Mouse (Mus musculus) C2C12 (cell line): ENCODE results near the gene Nucks1. TPM values are rescaled to one million over a fixed set of nuclear protein-coding genes. Genes with fewer than 3 reads are reported as not detected.

Source experiments
- H3K27me3 ChIP-seq: one replicate; pipeline ENCODE4 v1.6.1; 2011; ENCODE audit not compliant: control insufficient read depth, insufficient read depth, insufficient read length
- H3K36me3 ChIP-seq: one replicate; pipeline ENCODE4 v1.6.1; 2011; ENCODE audit not compliant: control insufficient read depth, insufficient read depth
- H3K4me3 ChIP-seq: one replicate; pipeline ENCODE4 v1.5.1; 2011; ENCODE audit warnings: mild to moderate bottlenecking, control low read depth; ENCODE audit not compliant: poor library complexity, insufficient read depth, severe bottlenecking
- H3K79me2 ChIP-seq: one replicate; pipeline ENCODE4 v1.6.1; 2011; ENCODE audit not compliant: control insufficient read depth, insufficient read depth
- H3K79me3 ChIP-seq: one replicate; pipeline ENCODE4 v1.6.1; 2011; ENCODE audit warnings: low read depth, control low read depth
- H3ac ChIP-seq: one replicate; pipeline ENCODE3; 2011; ENCODE audit warnings: low read depth; ENCODE audit not compliant: control insufficient read depth, insufficient read length
- CEBPB ChIP-seq: IDR thresholded peaks from one replicate; pipeline ENCODE4 v1.6.1; 2011; ENCODE audit warnings: low read depth, mild to moderate bottlenecking, control low read depth, moderate library complexity
- CTCF ChIP-seq: IDR thresholded peaks from one replicate; pipeline ENCODE4 v1.5.1; 2011; ENCODE audit not compliant: control insufficient read depth, insufficient read depth, insufficient read length
- FOSL1 ChIP-seq: IDR thresholded peaks from one replicate; pipeline ENCODE4 v1.8.0; 2011; ENCODE audit warnings: mild to moderate bottlenecking, low read length; ENCODE audit not compliant: poor library complexity, insufficient read depth, severe bottlenecking
- MAX ChIP-seq: IDR thresholded peaks from one replicate; pipeline ENCODE4 v1.6.1; 2011; ENCODE audit warnings: mild to moderate bottlenecking, control low read depth
- MYOD1 ChIP-seq: IDR thresholded peaks from one replicate; pipeline ENCODE4 v1.6.1; 2011; ENCODE audit warnings: low read depth; ENCODE audit not compliant: control insufficient read depth, insufficient read length
- MYOG ChIP-seq: IDR thresholded peaks from one replicate; pipeline ENCODE4 v1.6.1; 2011; ENCODE audit not compliant: control insufficient read depth, insufficient read length; ENCODE audit errors: extremely low read depth
- USF1 ChIP-seq: IDR thresholded peaks from one replicate; pipeline ENCODE4 v1.6.1; 2011; ENCODE audit warnings: low read depth, mild to moderate bottlenecking, control low read depth, moderate library complexity
- polyA plus RNA-seq: library from polyadenylated mRNA; unstranded; fragments of >200 nt; fragmentation: generic; extraction: Trizol; gene quantifications from one replicate; pipeline ENCODE4 v1.2.1, GENCODE M21; 2012; ENCODE audit warnings: missing spikeins

The Nucks1 gene
- polyA plus RNA-seq, 1 experiment, result 36.2 TPM

- Histone ChIP-seq H3K79me2 (no peaks in the 10 kb centered on the region), H3K4me3 (no peak overlapping the region), H3K79me3 (no peaks in the 10 kb centered on the region), H3ac (no peak overlapping the region), H3K36me3 (no peaks in the 10 kb centered on the region), H3K27me3 (peaks cover 49% of the 10 kb centered on the region)
- TF ChIP-seq MAX (no peak), CTCF (no peak)
These were observed 55.5 kb downstream of the Nucks1 start for GRCm38 (mm10) chr1:131965818-131966217.

- Histone ChIP-seq H3K4me3 (no peak overlapping the region), H3K27me3 (peaks cover 51% of the 10 kb centered on the region), H3K36me3 (no peaks in the 10 kb centered on the region), H3K79me2 (no peaks in the 10 kb centered on the region), H3K79me3 (no peaks in the 10 kb centered on the region), H3ac (no peak overlapping the region)
- TF ChIP-seq MYOG (no peak), CTCF (no peak), USF1 (no peak), CEBPB (no peak), MAX (no peak), FOSL1 (no peak), MYOD1 (no peak)
These were observed 57.0 kb downstream of the Nucks1 start for GRCm38 (mm10) chr1:131967336-131967735.

GRCm38 (mm10) chr1:131968556-131968955 is 58.2 kb downstream of the Nucks1 start:
- H3K27me3 ChIP-seq, result peaks cover 49% of the 10 kb centered on the region
- TF ChIP-seq CTCF (no peak), USF1 (no peak), MYOD1 (no peak), FOSL1 (no peak), MYOG (no peak), MAX (no peak), CEBPB (no peak)
- no peak overlapping the region for H3ac ChIP-seq
- H3K4me3 ChIP-seq, result no peak overlapping the region
- H3K79me2 ChIP-seq, result no peaks in the 10 kb centered on the region
- H3K36me3 ChIP-seq, result no peaks in the 10 kb centered on the region
- H3K79me3 ChIP-seq, result no peaks in the 10 kb centered on the region

DNA sequence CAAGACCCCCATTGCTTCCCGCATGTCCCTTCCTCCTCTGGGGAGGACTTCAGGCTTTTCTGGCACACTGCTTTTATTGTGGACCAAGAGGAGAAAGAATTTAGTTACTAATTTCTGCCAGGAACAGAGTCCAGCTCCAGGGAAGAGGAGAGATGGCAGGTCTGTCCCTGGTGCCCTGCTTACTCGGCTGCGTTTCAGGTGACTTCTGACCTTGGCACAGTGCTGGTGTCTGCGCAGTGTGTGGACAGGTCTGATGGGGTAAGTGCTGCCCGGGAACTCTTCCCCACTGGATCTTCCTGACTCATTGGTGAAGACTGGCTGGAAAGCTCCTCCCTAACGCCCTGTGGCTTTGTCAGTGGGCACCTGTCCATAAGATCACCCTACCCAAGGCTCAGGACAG is 58.6 kb downstream of the Nucks1 start:
- TF ChIP-seq MAX (no peak), MYOG (no peak), CTCF (no peak), USF1 (no peak), MYOD1 (no peak), CEBPB (no peak), FOSL1 (no peak)
- Histone ChIP-seq H3K36me3 (no peaks in the 10 kb centered on the region), H3K4me3 (no peak overlapping the region), H3K79me2 (no peaks in the 10 kb centered on the region), H3K79me3 (no peaks in the 10 kb centered on the region), H3ac (no peak overlapping the region), H3K27me3 (peaks cover 49% of the 10 kb centered on the region)

GRCm38 (mm10) chr1:131969825-131970224 is 59.5 kb downstream of the Nucks1 start:
- Histone ChIP-seq H3K79me3 (no peaks in the 10 kb centered on the region), H3K36me3 (no peaks in the 10 kb centered on the region), H3K27me3 (peaks cover 47% of the 10 kb centered on the region), H3K4me3 (no peak overlapping the region), H3K79me2 (no peaks in the 10 kb centered on the region), H3ac (no peak overlapping the region)
- TF ChIP-seq CTCF (no peak), MYOG (no peak), CEBPB (no peak)

- TF ChIP-seq CEBPB (no peak), MAX (no peak), FOSL1 (no peak), USF1 (no peak), MYOD1 (no peak), MYOG (no peak), CTCF (no peak)
- Histone ChIP-seq H3K4me3 (no peak overlapping the region), H3K79me2 (no peaks in the 10 kb centered on the region), H3K79me3 (no peaks in the 10 kb centered on the region), H3K27me3 (peaks cover 49% of the 10 kb centered on the region), H3K36me3 (no peaks in the 10 kb centered on the region), H3ac (no peak overlapping the region)
These were observed 60.0 kb downstream of the Nucks1 start for GRCm38 (mm10) chr1:131970322-131970660.
